Mouse (Mus musculus) mouse embryonic stem cell (cell line): ENCODE measurements around the gene Fkbp6.

Source experiments
- in situ Hi-C, 2 experiments: fragments of 300-500 bp; cut with MboI; formaldehyde crosslinking; loops; 1 replicate in 1 of 2; 3 replicates in 1 of 2; pipeline ENCODE4 v1.14.3; 2019 to 2020; ENCODE audit warnings: low sequenced_read_pairs in 2 of 2, low pct_unique_long_range_greater_than_20kb in 1 of 2, mixed read lengths in 1 of 2; ENCODE audit not compliant: unreplicated experiment in 1 of 2

Fkbp6 gene

GRCm38 (mm10) chr5:135357556-135357955 is 7.7 kb upstream of the Fkbp6 start:
- in situ Hi-C loops, result no loop called here

GRCm38 (mm10) chr5:135356090-135356489 is 6.2 kb upstream of the Fkbp6 start:
- in situ Hi-C loops, result no loop called here

- in situ Hi-C loops, result no loop called here
Observed at GRCm38 (mm10) chr5:135353564-135353963, 3.7 kb upstream of the Fkbp6 start.

GRCm38 (mm10) chr5:135352995-135353394 is 3.2 kb upstream of the Fkbp6 start, which contains the start of gene Trim50:
Trim50 (plus strand) TSS chr5:135353295.
- in situ Hi-C loops, result no loop called here

- in situ Hi-C loops, result no loop called here
Observed at GRCm38 (mm10) chr5:135351606-135352005, 1.8 kb upstream of the Fkbp6 start.

GRCm38 (mm10) chr5:135347511-135348011 is 2.3 kb downstream of the Fkbp6 start:
- in situ Hi-C loops, result no loop called here

- in situ Hi-C loops, result no loop called here
Observed at GRCm38 (mm10) chr5:135346430-135346829, 3.4 kb downstream of the Fkbp6 start.

GRCm38 (mm10) chr5:135345989-135346388 is 3.9 kb downstream of the Fkbp6 start:
- in situ Hi-C loops, result no loop called here

GRCm38 (mm10) chr5:135337575-135337974 is 12.3 kb downstream of the Fkbp6 start:
- in situ Hi-C loops, result no loop called here

GRCm38 (mm10) chr5:135331161-135331560 is 18.7 kb downstream of the Fkbp6 start:
- in situ Hi-C loops, result no loop called here

- in situ Hi-C loops, result no loop called here
Observed at GRCm38 (mm10) chr5:135330201-135330600, 19.6 kb downstream of the Fkbp6 start.

GRCm38 (mm10) chr5:135329471-135329870 is 20.4 kb downstream of the Fkbp6 start:
- in situ Hi-C loops, result no loop called here

- in situ Hi-C loops, result no loop called here
Observed at GRCm38 (mm10) chr5:135326121-135326659, 23.7 kb downstream of the Fkbp6 start.

GRCm38 (mm10) chr5:135322197-135322596 is 27.6 kb downstream of the Fkbp6 start:
- in situ Hi-C loops, result no loop called here

GRCm38 (mm10) chr5:135319856-135320255 is 30.0 kb downstream of the Fkbp6 start:
- in situ Hi-C loops, result no loop called here

GRCm38 (mm10) chr5:135316177-135316576 is 33.7 kb downstream of the Fkbp6 start:
- in situ Hi-C loops, result no loop called here

- in situ Hi-C loops, result no loop called here
Observed at GRCm38 (mm10) chr5:135306321-135306965, 43.4 kb downstream of the Fkbp6 start.

- in situ Hi-C loops, result no loop called here
Observed at GRCm38 (mm10) chr5:135302454-135302853, 47.4 kb downstream of the Fkbp6 start.

- in situ Hi-C loops, result no loop called here
Observed at GRCm38 (mm10) chr5:135301916-135302315, 47.9 kb downstream of the Fkbp6 start.

- in situ Hi-C loops, result loop anchor here in 1 of 2 experiments (25.0 kb wide), 1 partner anchor 380 kb away; the partner anchor contains the start of genes Cldn13 and Tmem270
Observed at GRCm38 (mm10) chr5:135292001-135292400, 57.8 kb downstream of the Fkbp6 start.
